Mouse (Mus musculus) embryo, embryonic 10.5 days (tissue): ENCODE measurements around the gene Fxyd4.
A peak's percentile ranks its signal among the peaks of the same experiment; 100 is the strongest.

Source experiments
- DNase-seq: peaks from one replicate; pipeline ENCODE4 v3.0.0-alpha.2; 2015; ENCODE audit warnings: low spot score

Gene Fxyd4

GRCm38 (mm10) chr6:117937222-117937932 is at the start of gene Fxyd4:
Gene Fxyd4, minus strand, starts transcription at chr6:117937692.
- DNase-seq, result no peak

- DNase-seq, result peak; percentile 15
These were observed 49.7 kb upstream of the Fxyd4 start for GRCm38 (mm10) chr6:117987173-117987572.

- DNase-seq, result peak; percentile 17
These were observed 29.2 kb upstream of the Fxyd4 start for GRCm38 (mm10) chr6:117966729-117967128.

GRCm38 (mm10) chr6:117963201-117963600 is 25.7 kb upstream of the Fxyd4 start:
- no peak for DNase-seq

- DNase-seq, result peak; percentile 9
These were observed 19.5 kb upstream of the Fxyd4 start for GRCm38 (mm10) chr6:117956851-117957501.

GRCm38 (mm10) chr6:117956161-117956560 is 18.7 kb upstream of the Fxyd4 start:
- DNase-seq, result no peak

- DNase-seq, result no peak
These were observed 14.8 kb upstream of the Fxyd4 start for GRCm38 (mm10) chr6:117952330-117952729.

- no peak for DNase-seq
These were observed 6.4 kb upstream of the Fxyd4 start for GRCm38 (mm10) chr6:117943899-117944298.

- DNase-seq, result no peak
These were observed 5.3 kb upstream of the Fxyd4 start for GRCm38 (mm10) chr6:117942769-117943168.

- DNase-seq, result no peak
These were observed 1.5 kb upstream of the Fxyd4 start for GRCm38 (mm10) chr6:117938951-117939350.

GRCm38 (mm10) chr6:117935681-117936612 is 1.5 kb downstream of the Fxyd4 start:
- DNase-seq, result no peak

GRCm38 (mm10) chr6:117934301-117934700 is 3.2 kb downstream of the Fxyd4 start:
- DNase-seq, result no peak

GRCm38 (mm10) chr6:117932325-117933051 is 5.0 kb downstream of the Fxyd4 start:
- DNase-seq, result no peak

- no peak for DNase-seq
These were observed 7.4 kb downstream of the Fxyd4 start for GRCm38 (mm10) chr6:117929945-117930655.

- no peak for DNase-seq
These were observed 8.7 kb downstream of the Fxyd4 start for GRCm38 (mm10) chr6:117928746-117929145.

GRCm38 (mm10) chr6:117927955-117928354 is 9.5 kb downstream of the Fxyd4 start:
- no peak for DNase-seq

GRCm38 (mm10) chr6:117926871-117927491 is 10.5 kb downstream of the Fxyd4 start:
- DNase-seq, result no peak

GRCm38 (mm10) chr6:117922041-117922440 is 15.5 kb downstream of the Fxyd4 start:
- DNase-seq, result no peak

GRCm38 (mm10) chr6:117920659-117921640 is 16.5 kb downstream of the Fxyd4 start:
- peak; percentile 71 for DNase-seq
